Mouse (Mus musculus) thymus, postnatal 25 days (tissue): Measurements from ENCODE around the gene Fam69b.

Experiments used
- DNase-seq: peaks from one replicate; pipeline ENCODE4 v3.0.0; 2022

The Fam69b gene

GRCm38 (mm10) chr2:26627921-26628739 lies at the start of gene Fam69b:
TSS of gene Fam69b (plus strand) at chr2:26628457.
- DNase-seq = peak; percentile 79

- DNase-seq = no peak
Measured at GRCm38 (mm10) chr2:26579714-26580113, 48.5 kb upstream of the Fam69b start, which contains the start of gene Egfl7. TSS of gene Egfl7 (plus strand) at chr2:26580014.

GRCm38 (mm10) chr2:26580751-26581150 lies 47.5 kb upstream of the Fam69b start:
- DNase-seq = no peak

- no peak for DNase-seq
Measured at GRCm38 (mm10) chr2:26582203-26582602, 46.1 kb upstream of the Fam69b start.

- DNase-seq = no peak
Measured at GRCm38 (mm10) chr2:26582741-26583140, 45.5 kb upstream of the Fam69b start.

- DNase-seq = no peak
Measured at GRCm38 (mm10) chr2:26583640-26584039, 44.6 kb upstream of the Fam69b start.

GRCm38 (mm10) chr2:26585713-26586112 lies 42.5 kb upstream of the Fam69b start:
- no peak for DNase-seq

- DNase-seq = peak; percentile 73
Measured at GRCm38 (mm10) chr2:26586294-26587043, 41.8 kb upstream of the Fam69b start, which contains the start of gene Gm20532. TSS of gene Gm20532 (plus strand) at chr2:26586639.

GRCm38 (mm10) chr2:26587044-26587405 lies 41.2 kb upstream of the Fam69b start:
- DNase-seq = peak; percentile 39

- no peak for DNase-seq
Measured at GRCm38 (mm10) chr2:26588573-26588972, 39.7 kb upstream of the Fam69b start.

GRCm38 (mm10) chr2:26589284-26589683 lies 39.0 kb upstream of the Fam69b start:
- no peak for DNase-seq

- DNase-seq = no peak
Measured at GRCm38 (mm10) chr2:26590282-26590681, 38.0 kb upstream of the Fam69b start.

GRCm38 (mm10) chr2:26590962-26591361 lies 37.3 kb upstream of the Fam69b start:
- no peak for DNase-seq

- DNase-seq = no peak
Measured at GRCm38 (mm10) chr2:26591416-26591815, 36.8 kb upstream of the Fam69b start.

GRCm38 (mm10) chr2:26593211-26594021 lies 34.8 kb upstream of the Fam69b start:
- DNase-seq = no peak

GRCm38 (mm10) chr2:26594022-26594346 lies 34.3 kb upstream of the Fam69b start:
- peak; percentile 77 for DNase-seq

- DNase-seq = no peak
Measured at GRCm38 (mm10) chr2:26594461-26594933, 33.8 kb upstream of the Fam69b start.

- no peak for DNase-seq
Measured at GRCm38 (mm10) chr2:26594934-26595724, 33.1 kb upstream of the Fam69b start.

- DNase-seq = peak; percentile 22
Measured at GRCm38 (mm10) chr2:26595725-26596435, 32.4 kb upstream of the Fam69b start.

GRCm38 (mm10) chr2:26596898-26597297 lies 31.4 kb upstream of the Fam69b start:
- DNase-seq = no peak

GRCm38 (mm10) chr2:26597810-26598209 lies 30.4 kb upstream of the Fam69b start:
- no peak for DNase-seq

GRCm38 (mm10) chr2:26598462-26598861 lies 29.8 kb upstream of the Fam69b start:
- no peak for DNase-seq
